Comparison of ENCODE assay signal across 11 mouse cellular contexts in the genomic region with DNA sequence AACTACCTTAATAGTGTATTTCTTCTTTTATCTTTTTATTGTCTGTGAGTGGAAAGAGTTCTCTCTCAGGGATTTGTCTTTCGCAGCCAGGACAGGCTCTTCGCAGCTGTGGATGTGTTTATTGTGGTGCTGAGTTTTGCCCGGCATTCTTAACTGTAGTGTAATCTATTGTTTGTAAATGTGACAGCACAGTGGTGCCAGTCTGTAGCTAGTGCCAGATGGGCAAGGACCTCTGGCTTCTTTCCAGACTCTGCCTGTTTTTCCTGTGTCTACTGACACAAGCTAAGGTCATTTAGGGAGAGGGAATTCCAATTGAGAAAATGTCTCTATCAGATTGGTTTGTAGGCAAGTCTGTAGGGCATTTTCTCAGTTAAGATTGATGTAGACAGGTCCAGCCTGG. TPM values are rescaled to one million over a fixed set of nuclear protein-coding genes. Genes with fewer than 3 reads are reported as not detected.
DNase-seq lines count a peak whose midpoint lies in the region; ATAC-seq and TF ChIP-seq lines count a peak whose summit lies in the region.
"Had no signal": no experiment of that assay in that cellular context is flagged by ENCODE, and none has a peak within 500 bp of the region (broad histone marks: within the 10 kb centered on the region; RNA-seq: fewer than 3 reads in every experiment).

No protein-coding gene starts in this region.

- DNase-seq in frontal cortex, postnatal 36 days (ENCODE audit: low spot score in 2 of 2), result no peak
- peak; percentile 37 for DNase-seq in left cerebral cortex, adult 11 months (ENCODE audit: low spot score)
- DNase-seq in left cerebral cortex, postnatal 36 days (ENCODE audit: low spot score in 2 of 2), result no peak
- peak; percentile 65 for DNase-seq in adrenal gland, postnatal 36 days
- peak; percentile 63 to 72 for DNase-seq in heart, postnatal 10 days
- DNase-seq in gastrocnemius, adult 2 months, result no peak
- no peak for DNase-seq in spleen, postnatal 4 days (ENCODE audit: low spot score in 2 of 2)
- DNase-seq: kidney, postnatal 4 days; right cerebral cortex, postnatal 14 days had no signal

- H3K4me3 ChIP-seq in gastrocnemius, adult 2 months, result no peak overlapping the region
- H3K4me3 ChIP-seq: liver, embryonic 12.5 days had no signal

- TF ChIP-seq CTCF in gastrocnemius, adult 2 months (IDR thresholded peaks at IDR 0.05), result no peak

- peak; percentile 31; the same call in 1 of the 2 replicates for ATAC-seq in frontal cortex, adult (ENCODE audit: low TSS enrichment)
- ATAC-seq: liver, embryonic 12.5 days had no signal

- intact Hi-C loops in left cerebral cortex, postnatal 36 days (cut with DNase I), result no loop called here
- intact Hi-C loops in heart, postnatal 10 days (cut with DNase I), result no loop called here
- intact Hi-C loops in gastrocnemius, adult 2 months (cut with DNase I), result no loop called here

- H3K27ac ChIP-seq in gastrocnemius, adult 2 months, result no peak overlapping the region
- H3K27ac ChIP-seq: liver, embryonic 12.5 days had no signal

RNA-seq across cellular contexts. Expression of gene Ttll5, which starts 6.2 kb away (rescaled TPM):
- total RNA-seq in left cerebral cortex, postnatal 36 days (2021), result 10 to 100 TPM; 39.5 to 49.1 TPM
- 10 to 100 TPM; 17.3 to 29.2 TPM for total RNA-seq in adrenal gland, postnatal 36 days (2021)
- 10 to 100 TPM; 14.2 to 15.3 TPM for total RNA-seq in heart, postnatal 10 days (2021)
- 1 to 10 TPM; 5.4 to 8.5 TPM for total RNA-seq in gastrocnemius, adult 2 months (2021)

RNA-seq across cellular contexts. Expression of gene Erg28, which starts 6.3 kb away (rescaled TPM):
- total RNA-seq in left cerebral cortex, postnatal 36 days (2021), result 10 to 100 TPM; 49.1 to 49.2 TPM
- 10 to 100 TPM; 36.8 to 42.8 TPM for total RNA-seq in adrenal gland, postnatal 36 days (2021)
- total RNA-seq in heart, postnatal 10 days (2021), result 10 to 100 TPM; 11.1 to 11.9 TPM
- total RNA-seq in gastrocnemius, adult 2 months (2021), result 1 to 10 TPM; 2.4 to 2.7 TPM

Comparison
In these comparisons a context has a peak if more than half of its experiments do, and no peak if none do; other contexts are left out.
1. DNase-seq: peak in left cerebral cortex, adult 11 months (single experiment), adrenal gland, postnatal 36 days (2 of 2) and heart, postnatal 10 days (2 of 2); none in frontal cortex, postnatal 36 days (0 of 2), left cerebral cortex, postnatal 36 days (0 of 2), gastrocnemius, adult 2 months (single experiment) and spleen, postnatal 4 days (0 of 2).